Mouse (Mus musculus): Measurements from ENCODE around the gene Nrxn1.

DNA sequence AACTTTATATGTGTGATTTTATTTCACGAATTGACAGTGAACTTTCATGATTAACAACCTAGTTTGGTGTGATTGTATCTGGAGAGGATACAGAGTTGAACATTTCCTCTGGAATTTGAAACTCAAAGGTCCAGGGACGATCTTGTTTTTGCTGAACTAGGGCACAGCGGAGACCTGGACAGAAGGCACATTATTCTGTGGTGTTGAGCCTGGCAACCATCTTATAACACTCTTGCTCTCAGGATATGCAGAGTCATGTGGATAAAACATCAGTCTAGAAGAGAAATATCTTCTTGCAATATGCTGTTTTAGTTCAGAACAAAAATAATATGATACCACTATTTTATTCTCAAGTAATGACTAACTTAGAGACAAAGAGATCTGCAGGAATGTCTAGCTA lies 464.9 kb downstream of the Nrxn1 start:
- TF ChIP-seq CTCF (IDR thresholded peaks at IDR 0.05; ENCODE audit: insufficient read depth, low read depth, low read length) (no peak), POLR2A (IDR thresholded peaks at IDR 0.05; ENCODE audit: insufficient read depth, low read depth, low read length) (no peak)
